Mouse (Mus musculus): Measurements from ENCODE around the gene Tescl. TPM values are rescaled to one million over a fixed set of nuclear protein-coding genes. Genes with fewer than 3 reads are reported as not detected.

Tescl gene
- polyA plus RNA-seq, 1 experiment from 2014 or later: not detected

GRCm38 (mm10) chr7:24327281-24327975 is 6.3 kb downstream of the Tescl start:
- peaks cover 5% of the 10 kb centered on the region for H3K27me3 ChIP-seq
- TF ChIP-seq CTCF (IDR thresholded peaks at IDR 0.05): no peak
- ChIA-PET POLR2A (no interaction called here), CTCF (interaction anchor here (1.8 kb wide), 1 partner anchor 9 kb away, joined by 7 read pairs; no protein-coding TSS in a partner anchor)
- ATAC-seq: no peak
- in situ Hi-C loops (cut with MboI; ENCODE audit: low pct_unique_long_range_greater_than_20kb): no loop called here
- no peak for DNase-seq (ENCODE audit: low read depth, low spot score)

GRCm38 (mm10) chr7:24326273-24327135 is 7.2 kb downstream of the Tescl start:
- ChIA-PET POLR2A (no interaction called here), CTCF (interaction anchor here (1.8 kb wide), 1 partner anchor 10 kb away, joined by 7 read pairs; no protein-coding TSS in a partner anchor)
- no peak for DNase-seq (ENCODE audit: low read depth, low spot score)
- TF ChIP-seq CTCF (IDR thresholded peaks at IDR 0.05): no peak
- in situ Hi-C loops (cut with MboI; ENCODE audit: low pct_unique_long_range_greater_than_20kb): no loop called here
- peaks cover 5% of the 10 kb centered on the region for H3K27me3 ChIP-seq
- ATAC-seq: no peak

DNA sequence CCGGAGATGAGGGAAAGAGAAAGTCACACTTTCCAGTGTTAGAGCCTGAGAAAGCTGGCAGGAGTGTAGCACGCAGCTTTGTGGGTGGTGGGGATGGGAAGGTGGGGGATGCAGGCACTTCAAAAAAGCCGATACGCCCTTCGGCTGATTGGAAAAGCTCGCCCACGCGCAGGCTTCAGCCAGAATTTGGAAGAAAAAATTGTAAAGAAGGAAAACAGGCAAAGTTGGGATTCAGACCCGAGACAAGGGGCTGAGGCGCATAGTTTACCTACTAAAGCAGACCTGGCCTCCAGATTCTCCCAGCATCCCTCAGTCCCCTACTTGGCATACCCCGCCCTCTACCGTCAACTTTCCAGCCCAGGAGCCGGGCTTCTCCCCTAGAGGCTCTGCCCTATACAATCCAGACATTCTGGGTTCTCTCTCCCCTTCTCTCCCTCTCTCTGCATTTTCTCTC is 8.0 kb downstream of the Tescl start:
- CTCF ChIA-PET: interaction anchor here (1.2 to 1.8 kb wide), 3 partner anchors 10 to 23 kb away, joined by 3 to 7 read pairs (median 7); partner anchors contain the start of gene Lypd5
- DNase-seq (ENCODE audit: low read depth, low spot score) (no peak), ATAC-seq (no peak)
- POLR2A ChIA-PET: no interaction called here
- peaks cover 8% of the 10 kb centered on the region for H3K27me3 ChIP-seq
- in situ Hi-C loops (cut with MboI; ENCODE audit: low pct_unique_long_range_greater_than_20kb): no loop called here
- TF ChIP-seq CTCF (IDR thresholded peaks at IDR 0.05): no peak

- CTCF ChIA-PET: interaction anchor here (1.2 to 1.4 kb wide), 2 partner anchors 11 to 23 kb away, joined by 3 to 7 read pairs; partner anchors contain the start of gene Lypd5
- POLR2A ChIA-PET: no interaction called here
- in situ Hi-C loops (cut with MboI; ENCODE audit: low pct_unique_long_range_greater_than_20kb): no loop called here
- no peak for TF ChIP-seq CTCF (IDR thresholded peaks at IDR 0.05)
- DNase-seq (ENCODE audit: low read depth, low spot score): no peak
- peaks cover 8% of the 10 kb centered on the region for H3K27me3 ChIP-seq
- ATAC-seq: no peak
Measured at GRCm38 (mm10) chr7:24325197-24325596, 8.5 kb downstream of the Tescl start.

GRCm38 (mm10) chr7:24322593-24322992 is 11.1 kb downstream of the Tescl start:
- POLR2A ChIA-PET: no interaction called here
- CTCF ChIA-PET: interaction anchor here (1.9 kb wide), 1 partner anchor 14 kb away, joined by 4 read pairs; no protein-coding TSS in a partner anchor

GRCm38 (mm10) chr7:24318942-24319341 is 14.8 kb downstream of the Tescl start:
- POLR2A ChIA-PET: no interaction called here
- TF ChIP-seq CTCF (IDR thresholded peaks at IDR 0.05): no peak
- CTCF ChIA-PET: no interaction called here
- peaks cover 16% of the 10 kb centered on the region for H3K27me3 ChIP-seq
- DNase-seq (ENCODE audit: low read depth, low spot score) (no peak), ATAC-seq (no peak)
- in situ Hi-C loops (cut with MboI; ENCODE audit: low pct_unique_long_range_greater_than_20kb): no loop called here

More at GRCm38 (mm10) chr7:24322593-24322992, 11.1 kb downstream of the Tescl start:
- in situ Hi-C loops (cut with MboI; ENCODE audit: low pct_unique_long_range_greater_than_20kb): no loop called here
- ATAC-seq: no peak
- H3K27me3 ChIP-seq: peaks cover 16% of the 10 kb centered on the region
- TF ChIP-seq CTCF (IDR thresholded peaks at IDR 0.05): no peak
- no peak for DNase-seq (ENCODE audit: low read depth, low spot score)

GRCm38 (mm10) chr7:24316567-24317092 is 17.1 kb downstream of the Tescl start, which contains the start of gene Zfp94:
Zfp94 (minus strand) TSS chr7:24316666.
- in situ Hi-C loops (cut with MboI; ENCODE audit: low pct_unique_long_range_greater_than_20kb): no loop called here
- ATAC-seq (peak; percentile 92), DNase-seq (ENCODE audit: low read depth, low spot score) (peak; percentile 63)
- CTCF ChIA-PET: no interaction called here
- no peak for TF ChIP-seq CTCF (IDR thresholded peaks at IDR 0.05)
- peaks cover 12% of the 10 kb centered on the region for H3K27me3 ChIP-seq
- POLR2A ChIA-PET: no interaction called here

DNA sequence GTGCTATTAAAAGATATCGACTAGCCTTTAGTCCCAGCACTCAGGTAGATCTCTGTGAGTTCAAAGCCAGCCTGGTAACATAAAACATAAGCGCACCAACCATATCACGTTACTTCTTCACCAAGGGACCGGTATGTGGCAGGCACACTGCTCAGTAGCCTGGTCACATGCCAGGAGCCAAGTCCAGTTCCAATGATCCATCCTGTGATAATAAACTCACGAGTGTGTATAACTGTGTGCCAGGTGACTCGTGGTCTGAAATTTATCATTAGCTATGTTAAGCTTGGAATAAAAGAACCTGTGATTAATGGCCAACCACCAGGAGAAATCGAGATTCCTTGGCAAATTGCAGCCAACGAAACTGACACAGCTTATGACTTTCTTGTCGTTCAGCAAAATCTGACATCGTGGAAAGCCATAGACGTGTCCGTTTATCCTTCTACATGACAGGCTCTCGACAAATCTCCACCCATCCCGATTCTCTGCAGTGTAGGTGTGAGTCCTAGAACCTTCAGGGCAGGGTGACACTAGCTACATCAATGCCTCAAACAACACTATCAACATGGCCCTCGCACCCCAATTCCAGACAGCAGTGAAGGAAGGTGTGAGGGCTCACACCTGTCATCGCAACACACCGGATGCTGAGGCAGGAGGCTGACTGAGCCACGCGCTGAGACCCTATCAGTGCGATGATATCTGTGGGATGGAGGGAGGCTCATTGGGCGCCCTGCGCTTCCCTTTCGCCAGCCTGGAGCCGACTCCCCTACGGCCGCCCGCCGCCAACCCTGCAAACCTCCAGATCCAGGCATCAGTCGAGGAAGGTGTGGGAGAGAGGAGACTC is 17.8 kb downstream of the Tescl start:
- DNase-seq (ENCODE audit: low read depth, low spot score) (no peak), ATAC-seq (no peak)
- no peak for TF ChIP-seq CTCF (IDR thresholded peaks at IDR 0.05)
- POLR2A ChIA-PET: interaction anchor here (0.6 to 0.7 kb wide), 3 partner anchors 18 to 191 kb away, joined by 3 to 5 read pairs (median 4); no protein-coding TSS in a partner anchor
- peaks cover 10% of the 10 kb centered on the region for H3K27me3 ChIP-seq
- in situ Hi-C loops (cut with MboI; ENCODE audit: low pct_unique_long_range_greater_than_20kb): no loop called here
- CTCF ChIA-PET: no interaction called here

GRCm38 (mm10) chr7:24300771-24301282 is 32.9 kb downstream of the Tescl start, which contains the start of gene Zfp61:
Zfp61 (minus strand) TSS chr7:24301232.
- in situ Hi-C loops (cut with MboI; ENCODE audit: low pct_unique_long_range_greater_than_20kb): no loop called here
- H3K27me3 ChIP-seq: no peaks in the 10 kb centered on the region
- no peak for TF ChIP-seq CTCF (IDR thresholded peaks at IDR 0.05)
- CTCF ChIA-PET: interaction anchor here (0.7 to 1.6 kb wide), 4 partner anchors 10 to 146 kb away, joined by 3 read pairs; no protein-coding TSS in a partner anchor
- POLR2A ChIA-PET: no interaction called here
- no peak for ATAC-seq
- no peak for DNase-seq (ENCODE audit: low read depth, low spot score)
